Mouse (Mus musculus) left cerebral cortex, postnatal 10 days (tissue): ENCODE results near the gene Pdia2. TPM values are rescaled to one million over a fixed set of nuclear protein-coding genes. Genes with fewer than 3 reads are reported as not detected.

Source experiments
- total RNA-seq, 2 experiments: library from RNA; stranded (reverse); gene quantifications; 2 replicates each; pipeline ENCODE4 v1.2.3; 2021

The Pdia2 gene
- total RNA-seq, 2 experiments from 2014 or later, result 0.67 to 1.1 TPM

Other genes with a start within 250 kb of the Pdia2 start
- gene A930017K11Rik, start 246.5 kb downstream of the Pdia2 start, total RNA-seq, result not detected
- gene Capn15, start 213.3 kb downstream of the Pdia2 start, total RNA-seq, result 10 to 100 TPM; 41.5 to 42.5 TPM
- 10 to 100 TPM; 67.5 to 73.8 TPM for gene Rab11fip3, start 129.5 kb downstream of the Pdia2 start, total RNA-seq
- gene Decr2, start 108.8 kb downstream of the Pdia2 start, total RNA-seq, result 10 to 100 TPM; 25.2 to 27.2 TPM
- gene Nme4, start 103.5 kb downstream of the Pdia2 start, total RNA-seq, result 1 to 10 TPM; 3.0 to 3.9 TPM
- 1 to 10 TPM; 9.0 to 9.9 TPM for gene Tmem8, start 85.8 kb downstream of the Pdia2 start, total RNA-seq
- 10 to 100 TPM; 78.1 to 82.1 TPM for gene Mrpl28, start 75.6 kb downstream of the Pdia2 start, total RNA-seq
- gene Axin1, start 60.4 kb downstream of the Pdia2 start, total RNA-seq, result 10 to 100 TPM; 24.0 to 26.2 TPM
- gene Rgs11, start 3.9 kb upstream of the Pdia2 start, total RNA-seq, result 10 to 100 TPM; 72.4 to 73.3 TPM
- 100 to 1,000 TPM; 228 to 258 TPM for gene Arhgdig, start 8.7 kb upstream of the Pdia2 start, total RNA-seq
- 10 to 100 TPM; 18.2 to 21.3 TPM for gene Fam234a, start 45.2 kb upstream of the Pdia2 start, total RNA-seq
- gene Luc7l, start 53.8 kb upstream of the Pdia2 start, total RNA-seq, result 10 to 100 TPM; 83.1 to 83.4 TPM
- 100 to 1,000 TPM; 118 to 135 TPM for gene Neurl1b, start 215.7 kb upstream of the Pdia2 start, total RNA-seq